Mouse (Mus musculus) ES-Bruce4 (cell line): Measurements from ENCODE around the gene Ptdss2.

Source experiments
- EP300 ChIP-seq: IDR thresholded peaks from 2 replicates; pipeline ENCODE4 v1.6.1; 2011; ENCODE audit warnings: low read depth, low read length; ENCODE audit not compliant: insufficient read depth
- POLR2A ChIP-seq: IDR thresholded peaks from one replicate; pipeline ENCODE4 v1.8.1; 2011; ENCODE audit warnings: low read length; ENCODE audit not compliant: insufficient read depth

DNA sequence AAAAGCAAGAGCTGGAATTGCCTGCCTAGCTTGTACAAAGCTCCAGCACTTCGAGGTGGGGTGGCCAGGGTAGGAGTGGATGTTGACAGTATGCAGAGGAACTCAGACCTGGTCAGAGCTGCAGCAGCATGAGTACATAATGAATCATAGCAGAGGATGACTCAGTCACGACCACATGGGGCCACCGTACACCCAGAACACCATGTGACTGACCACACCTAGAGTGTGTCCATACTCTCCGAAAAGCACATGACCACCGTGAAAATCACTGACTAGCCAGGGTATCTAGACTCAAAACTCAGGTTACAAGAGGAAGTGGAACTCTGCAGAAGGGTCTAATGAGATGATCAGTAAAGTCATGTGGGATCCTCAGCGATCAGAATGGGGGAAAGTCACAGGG lies 42.7 kb downstream of the Ptdss2 start:
- TF ChIP-seq EP300 (no peak), POLR2A (no peak)
